Mouse (Mus musculus) heart, embryonic 16.5 days (tissue): ENCODE measurements around the gene Olfr56. TPM values are rescaled to one million over a fixed set of nuclear protein-coding genes. Genes with fewer than 3 reads are reported as not detected.

Experiments used
- ATAC-seq: fragments of 200-750 bp; cut with Nextera tagmentation; replicated peaks from 2 replicates; pipeline ENCODE4 v1.8.0; 2017; ENCODE audit warnings: moderate number of reproducible peaks; ENCODE audit not compliant: insufficient read depth, low FRiP score; ENCODE audit errors: extremely low read depth
- H3K27ac ChIP-seq: fragments of 300-500 bp; sonication (generic); 2 replicates; pipeline ENCODE4 v1.5.1; 2014; ENCODE audit warnings: mild to moderate bottlenecking, low read length, control low read depth, moderate library complexity
- H3K27me3 ChIP-seq: fragments of 300-500 bp; sonication (generic); 2 replicates; pipeline ENCODE4 v1.6.1; 2014; ENCODE audit warnings: low read length, mixed read lengths; ENCODE audit not compliant: control insufficient read depth, insufficient read depth
- H3K36me3 ChIP-seq: fragments of 300-500 bp; sonication (generic); 2 replicates; pipeline ENCODE4 v1.6.1; 2014; ENCODE audit not compliant: control insufficient read depth, insufficient read depth
- H3K4me1 ChIP-seq: fragments of 300-500 bp; sonication (generic); 2 replicates; pipeline ENCODE4 v1.6.1; 2014; ENCODE audit warnings: low read length, mixed read lengths; ENCODE audit not compliant: control insufficient read depth, insufficient read depth
- H3K4me2 ChIP-seq: fragments of 300-500 bp; sonication (generic); 2 replicates; pipeline ENCODE4 v1.6.1; 2014; ENCODE audit warnings: low read depth, mild to moderate bottlenecking, control low read depth, low read length
- H3K4me3 ChIP-seq: fragments of 300-500 bp; sonication (generic); 2 replicates; pipeline ENCODE4 v1.5.1; 2014; ENCODE audit warnings: mild to moderate bottlenecking, control low read depth, low read length
- H3K9ac ChIP-seq: fragments of 300-500 bp; sonication (generic); 2 replicates; pipeline ENCODE4 v1.6.1; 2014; ENCODE audit warnings: low read length, control low read depth
- H3K9me3 ChIP-seq: fragments of 300-500 bp; sonication (generic); replicated peaks from 2 replicates; pipeline ENCODE4 v1.6.1; 2016; ENCODE audit warnings: low read length; ENCODE audit not compliant: control insufficient read depth
- WGBS: fragments of 180-500 bp; shearing (Covaris S2); extraction: QIAGEN DNeasy Blood & Tissue Kit; methylation state at CpG from one replicate; pipeline ENCODE4 v1.1.7; 2014; 5-methylcytosine and 5-hydroxymethylcytosine counted together
- polyA plus RNA-seq: library from polyadenylated mRNA; unstranded; fragments of >200 nt; fragmentation: Nextera tagmentation; extraction: Ambion mirVana; gene quantifications from 2 replicates; pipeline ENCODE4 v1.2.1, GENCODE M21; 2015

Gene Olfr56
- polyA plus RNA-seq, 1 experiment from 2014 or later: 0.07 TPM

DNA sequence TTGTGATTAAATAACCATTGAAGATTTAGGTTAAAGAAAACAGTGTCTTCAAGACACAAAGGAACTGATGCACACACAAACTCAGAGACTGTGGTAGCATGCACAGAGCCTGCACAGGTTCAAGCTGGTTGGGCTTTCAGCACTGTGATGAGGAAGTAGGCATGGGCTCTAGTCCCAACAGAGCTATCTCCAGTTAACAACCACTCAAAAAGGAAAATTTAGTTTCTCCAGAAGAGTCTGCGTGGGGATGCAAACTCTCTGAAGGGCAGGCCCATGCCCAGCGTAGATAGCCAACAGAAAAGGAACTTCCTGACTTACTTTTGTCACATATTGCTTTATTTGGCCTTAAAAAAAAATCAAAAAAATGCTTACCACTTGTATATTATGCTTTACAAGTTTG is 114.1 kb downstream of the Olfr56 start:
- no peak overlapping the region for H3K27ac ChIP-seq
- no peaks in the 10 kb centered on the region for H3K9me3 ChIP-seq
- WGBS: 62% methylated on average over 2 of the region's 2 CpGs
- no peak overlapping the region for H3K4me3 ChIP-seq
- ATAC-seq: no peak; the same call in 1 of the 2 replicates
- H3K36me3 ChIP-seq: no peaks in the 10 kb centered on the region
- no peaks in the 10 kb centered on the region for H3K27me3 ChIP-seq
- H3K4me2 ChIP-seq: no peak overlapping the region
- H3K9ac ChIP-seq: no peak overlapping the region
- H3K4me1 ChIP-seq: peaks cover 2% of the 10 kb centered on the region; the same call in 1 of the 2 replicates

DNA sequence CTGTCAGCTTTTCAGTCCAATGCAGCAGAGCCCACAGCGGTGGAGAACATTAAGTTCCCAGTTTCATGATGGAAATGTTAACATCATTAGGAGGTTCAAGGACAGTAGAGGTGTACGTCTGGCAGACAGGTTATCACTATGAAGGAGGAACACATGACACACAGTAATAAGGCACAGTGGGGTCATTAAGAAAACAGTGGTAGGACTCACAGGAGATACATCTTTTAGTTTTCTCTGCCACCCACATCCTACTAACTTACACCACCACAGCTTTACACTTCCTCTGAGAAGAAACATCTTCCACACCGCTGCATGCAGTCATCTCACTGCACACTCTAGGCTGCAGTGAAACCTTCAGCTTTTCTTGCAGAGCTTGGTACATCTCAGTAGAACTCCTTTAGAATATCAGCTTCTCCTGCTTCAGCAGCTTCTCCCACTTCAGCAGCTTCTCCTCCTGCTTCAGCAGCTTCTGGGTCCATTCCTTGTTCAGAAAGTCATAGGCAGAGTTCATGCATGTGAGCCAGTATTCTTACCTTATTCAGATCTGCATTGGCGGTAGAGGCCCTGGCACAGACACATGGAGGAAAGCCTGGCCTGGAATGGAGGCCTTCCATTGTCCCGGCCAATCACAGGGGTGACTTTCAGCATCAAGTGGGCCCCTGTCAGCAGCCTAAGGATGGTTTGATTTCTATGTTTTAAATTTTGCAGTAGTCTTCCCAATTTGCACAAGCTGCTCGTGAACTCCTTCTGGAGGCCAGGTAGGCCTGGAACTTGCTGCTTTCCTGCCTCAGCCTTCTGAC is 115.4 kb downstream of the Olfr56 start:
- Histone ChIP-seq H3K27ac (peak overlapping the region; percentile 42; the same call in 1 of the 2 replicates), H3K4me2 (no peak overlapping the region), H3K4me3 (no peak overlapping the region), H3K4me1 (no peaks in the 10 kb centered on the region), H3K9me3 (no peaks in the 10 kb centered on the region), H3K9ac (no peak overlapping the region), H3K36me3 (no peaks in the 10 kb centered on the region), H3K27me3 (no peaks in the 10 kb centered on the region)
- no peak for ATAC-seq
- 75% methylated on average over 6 of the region's 6 CpGs for WGBS

- Histone ChIP-seq H3K9ac (no peak overlapping the region), H3K27ac (no peak overlapping the region), H3K4me1 (no peaks in the 10 kb centered on the region)
Observed at GRCm38 (mm10) chr11:49095367-49095766, 116.7 kb downstream of the Olfr56 start.

DNA sequence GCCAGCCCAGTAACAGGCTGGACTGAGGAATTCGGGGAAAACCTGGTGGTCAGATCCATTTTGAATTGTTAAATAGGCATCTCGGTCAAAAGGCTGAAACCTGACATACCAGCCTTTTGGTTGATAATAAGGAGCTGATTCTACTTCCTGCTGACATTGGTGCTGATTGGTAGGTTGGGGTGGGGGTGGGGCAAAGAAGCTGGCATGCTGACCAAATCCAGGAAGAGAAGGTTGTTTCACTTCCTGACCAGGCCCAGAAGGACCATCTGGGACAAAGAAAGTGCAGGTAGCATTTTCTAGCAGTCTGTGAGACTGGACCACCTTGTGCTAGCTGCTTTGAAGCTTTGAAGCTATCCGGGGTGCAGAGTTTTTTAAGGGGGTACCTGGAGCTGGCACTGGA is 121.7 kb downstream of the Olfr56 start:
- no peak for ATAC-seq
- Histone ChIP-seq H3K27me3 (no peaks in the 10 kb centered on the region), H3K4me1 (no peaks in the 10 kb centered on the region), H3K4me3 (no peak overlapping the region), H3K4me2 (no peak overlapping the region), H3K27ac (no peak overlapping the region), H3K36me3 (no peaks in the 10 kb centered on the region), H3K9ac (no peak overlapping the region), H3K9me3 (no peaks in the 10 kb centered on the region)
- 71% methylated on average over 3 of the region's 3 CpGs for WGBS

More at GRCm38 (mm10) chr11:49095367-49095766, 116.7 kb downstream of the Olfr56 start:
- 79% methylated on average over 4 of the region's 4 CpGs for WGBS
- H3K9me3 ChIP-seq: no peaks in the 10 kb centered on the region
- no peaks in the 10 kb centered on the region for H3K36me3 ChIP-seq
- H3K4me3 ChIP-seq: no peak overlapping the region
- ATAC-seq: no peak
- no peaks in the 10 kb centered on the region for H3K27me3 ChIP-seq
- no peak overlapping the region for H3K4me2 ChIP-seq

- Histone ChIP-seq H3K4me2 (no peak overlapping the region), H3K27ac (no peak overlapping the region), H3K4me1 (no peaks in the 10 kb centered on the region), H3K9ac (no peak overlapping the region), H3K27me3 (no peaks in the 10 kb centered on the region), H3K36me3 (no peaks in the 10 kb centered on the region), H3K4me3 (no peak overlapping the region), H3K9me3 (no peaks in the 10 kb centered on the region)
- ATAC-seq: peak; percentile 41; the same call in 1 of the 2 replicates
- WGBS: 31% methylated on average over 5 of the region's 5 CpGs
Observed at GRCm38 (mm10) chr11:49101500-49101899, 122.8 kb downstream of the Olfr56 start.

GRCm38 (mm10) chr11:49103047-49103693 is 124.5 kb downstream of the Olfr56 start:
- H3K9me3 ChIP-seq: no peaks in the 10 kb centered on the region
- H3K4me1 ChIP-seq: no peaks in the 10 kb centered on the region
- 0 out of 2 replicates have a peak, but pooled peaks have one; percentile 16 for ATAC-seq
- peak overlapping the region; percentile 29; the same call in 1 of the 2 replicates for H3K9ac ChIP-seq
- peak overlapping the region; percentile 38 for H3K4me2 ChIP-seq
- H3K36me3 ChIP-seq: no peaks in the 10 kb centered on the region
- no peak overlapping the region for H3K27ac ChIP-seq
- WGBS: 17% methylated on average over 8 of the region's 8 CpGs
- H3K4me3 ChIP-seq: 0 out of 2 replicates have a peak overlapping the region, but pooled peaks have one; percentile 14
- H3K27me3 ChIP-seq: no peaks in the 10 kb centered on the region

DNA sequence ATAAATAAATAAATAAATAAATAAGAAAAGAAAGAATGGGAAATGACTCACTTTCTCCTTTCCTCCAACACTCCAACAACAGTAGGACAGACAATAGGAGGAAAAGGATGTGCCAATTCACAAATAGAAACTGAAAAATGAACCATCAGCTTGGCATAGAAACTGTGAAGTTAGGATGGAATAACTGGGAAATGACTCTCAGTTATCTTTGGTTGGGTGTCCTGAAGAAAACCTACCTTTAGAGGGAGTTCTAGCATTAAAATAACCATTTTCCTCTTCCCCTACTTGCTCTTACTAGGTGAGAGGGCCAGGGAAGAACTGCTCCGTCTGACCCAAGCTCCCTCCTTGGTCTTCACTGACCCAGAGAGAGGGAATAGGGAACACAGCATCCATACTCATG is 127.1 kb downstream of the Olfr56 start:
- H3K4me3 ChIP-seq: no peak overlapping the region
- no peak overlapping the region for H3K4me2 ChIP-seq
- H3K9me3 ChIP-seq: no peaks in the 10 kb centered on the region
- no peak overlapping the region for H3K9ac ChIP-seq
- H3K36me3 ChIP-seq: no peaks in the 10 kb centered on the region
- H3K27ac ChIP-seq: no peak overlapping the region
- no peaks in the 10 kb centered on the region for H3K4me1 ChIP-seq
- 79% methylated on average over 1 of the region's 1 CpGs for WGBS
- no peak for ATAC-seq
- no peaks in the 10 kb centered on the region for H3K27me3 ChIP-seq

- H3K27me3 ChIP-seq: no peaks in the 10 kb centered on the region
- H3K36me3 ChIP-seq: no peaks in the 10 kb centered on the region
- no peak overlapping the region for H3K4me2 ChIP-seq
- H3K4me1 ChIP-seq: no peaks in the 10 kb centered on the region
- 64% methylated on average over 10 of the region's 10 CpGs for WGBS
- no peak overlapping the region for H3K4me3 ChIP-seq
- no peaks in the 10 kb centered on the region for H3K9me3 ChIP-seq
- no peak for ATAC-seq
- H3K9ac ChIP-seq: no peak overlapping the region
- H3K27ac ChIP-seq: no peak overlapping the region
Observed at GRCm38 (mm10) chr11:49107650-49108537, 129.2 kb downstream of the Olfr56 start.
